Mouse (Mus musculus): ENCODE measurements around the gene Wdr91.

The Wdr91 gene

GRCm38 (mm10) chr6:34914462-34914861 is 3.8 kb upstream of the Wdr91 start:
- no peak for DNase-seq (ENCODE audit: low read depth)

GRCm38 (mm10) chr6:34913341-34914040 is 2.8 kb upstream of the Wdr91 start:
- DNase-seq (ENCODE audit: low read depth), result no peak

- DNase-seq (ENCODE audit: low read depth), result no peak
These were observed 888 bp downstream of the Wdr91 start for GRCm38 (mm10) chr6:34909631-34910345.

GRCm38 (mm10) chr6:34907696-34908260 is 2.9 kb downstream of the Wdr91 start:
- DNase-seq (ENCODE audit: low read depth), result no peak

- DNase-seq (ENCODE audit: low read depth), result peak; percentile 48
These were observed 3.5 kb downstream of the Wdr91 start for GRCm38 (mm10) chr6:34907121-34907614.

- no peak for DNase-seq (ENCODE audit: low read depth)
These were observed 4.0 kb downstream of the Wdr91 start for GRCm38 (mm10) chr6:34906661-34907060.

GRCm38 (mm10) chr6:34906125-34906524 is 4.6 kb downstream of the Wdr91 start:
- DNase-seq (ENCODE audit: low read depth), result no peak

GRCm38 (mm10) chr6:34904361-34904760 is 6.3 kb downstream of the Wdr91 start:
- no peak for DNase-seq (ENCODE audit: low read depth)

- DNase-seq (ENCODE audit: low read depth), result no peak
These were observed 6.8 kb downstream of the Wdr91 start for GRCm38 (mm10) chr6:34903851-34904250.

GRCm38 (mm10) chr6:34903441-34903840 is 7.2 kb downstream of the Wdr91 start:
- DNase-seq (ENCODE audit: low read depth), result no peak

- no peak for DNase-seq (ENCODE audit: low read depth)
These were observed 8.1 kb downstream of the Wdr91 start for GRCm38 (mm10) chr6:34902578-34902977.

- no peak for DNase-seq (ENCODE audit: low read depth)
These were observed 8.7 kb downstream of the Wdr91 start for GRCm38 (mm10) chr6:34901911-34902444.

- DNase-seq (ENCODE audit: low read depth), result no peak
These were observed 9.7 kb downstream of the Wdr91 start for GRCm38 (mm10) chr6:34900990-34901389.

GRCm38 (mm10) chr6:34899127-34899526 is 11.5 kb downstream of the Wdr91 start:
- DNase-seq (ENCODE audit: low read depth), result no peak

GRCm38 (mm10) chr6:34896168-34896780 is 14.4 kb downstream of the Wdr91 start:
- no peak for DNase-seq (ENCODE audit: low read depth)

- DNase-seq (ENCODE audit: low read depth), result no peak
These were observed 15.1 kb downstream of the Wdr91 start for GRCm38 (mm10) chr6:34895569-34895968.

GRCm38 (mm10) chr6:34889185-34889584 is 21.5 kb downstream of the Wdr91 start:
- DNase-seq (ENCODE audit: low read depth), result no peak

GRCm38 (mm10) chr6:34887131-34887850 is 23.4 kb downstream of the Wdr91 start:
- no peak for DNase-seq (ENCODE audit: low read depth)

- no peak for DNase-seq (ENCODE audit: low read depth)
These were observed 26.0 kb downstream of the Wdr91 start for GRCm38 (mm10) chr6:34884724-34885123.

- no peak for DNase-seq (ENCODE audit: low read depth)
These were observed 30.7 kb downstream of the Wdr91 start for GRCm38 (mm10) chr6:34879911-34880475.

- no peak for DNase-seq (ENCODE audit: low read depth)
These were observed 31.5 kb downstream of the Wdr91 start for GRCm38 (mm10) chr6:34879101-34879740.

Measured in c-Kit-positive CD71-positive TER-119-negative erythroid progenitor cells, embryonic 14.5 days (primary cell).